Mouse (Mus musculus) ES-Bruce4 (cell line): Measurements from ENCODE around the gene Mapk12. TPM values are rescaled to one million over a fixed set of nuclear protein-coding genes. Genes with fewer than 3 reads are reported as not detected.

Experiments
- H3K27ac ChIP-seq: 2 replicates; pipeline ENCODE4 v1.5.1; 2012; ENCODE audit warnings: low read length, inconsistent platforms; ENCODE audit not compliant: insufficient read depth
- H3K27me3 ChIP-seq: 2 replicates; pipeline ENCODE4 v1.6.1; 2012; ENCODE audit warnings: mild to moderate bottlenecking, low read length, inconsistent platforms; ENCODE audit not compliant: control insufficient read depth, poor library complexity, insufficient read depth, severe bottlenecking
- H3K36me3 ChIP-seq: 2 replicates; pipeline ENCODE4 v1.6.1; 2012; ENCODE audit warnings: inconsistent platforms, mild to moderate bottlenecking, low read length, moderate library complexity; ENCODE audit not compliant: control insufficient read depth, poor library complexity, insufficient read depth, severe bottlenecking
- H3K4me1 ChIP-seq: one replicate; pipeline ENCODE4 v1.8.1; 2011; ENCODE audit warnings: low read length; ENCODE audit not compliant: control insufficient read depth, insufficient read depth
- H3K4me3 ChIP-seq: 2 replicates; pipeline ENCODE4 v1.5.1; 2011; ENCODE audit warnings: low read depth, mild to moderate bottlenecking, low read length
- H3K9ac ChIP-seq: 2 replicates; pipeline ENCODE4 v1.6.1; 2012; ENCODE audit warnings: low read depth, mild to moderate bottlenecking, inconsistent platforms; ENCODE audit not compliant: poor library complexity, severe bottlenecking
- H3K9me3 ChIP-seq: replicated peaks from 2 replicates; pipeline ENCODE4 v1.6.1; 2012; ENCODE audit warnings: mild to moderate bottlenecking, low read length, inconsistent platforms; ENCODE audit not compliant: control insufficient read depth, poor library complexity, insufficient read depth, severe bottlenecking
- CTCF ChIP-seq: IDR thresholded peaks from one replicate; pipeline ENCODE4 v1.8.1; 2011; ENCODE audit warnings: low read depth, low read length
- EP300 ChIP-seq: IDR thresholded peaks from 2 replicates; pipeline ENCODE4 v1.6.1; 2011; ENCODE audit warnings: low read depth, low read length; ENCODE audit not compliant: insufficient read depth
- POLR2A ChIP-seq: IDR thresholded peaks from one replicate; pipeline ENCODE4 v1.8.1; 2011; ENCODE audit warnings: low read length; ENCODE audit not compliant: insufficient read depth
- polyA plus RNA-seq: library from polyadenylated mRNA; stranded (reverse); fragments of >200 nt; gene quantifications from 2 replicates; pipeline ENCODE4 v1.2.4, GENCODE M21; 2011; ENCODE audit warnings: low read depth; ENCODE audit not compliant: missing spikeins, insufficient read depth, insufficient read length

Mapk12 gene
- polyA plus RNA-seq = 33.2 and 38.2 TPM in 2 replicates

DNA sequence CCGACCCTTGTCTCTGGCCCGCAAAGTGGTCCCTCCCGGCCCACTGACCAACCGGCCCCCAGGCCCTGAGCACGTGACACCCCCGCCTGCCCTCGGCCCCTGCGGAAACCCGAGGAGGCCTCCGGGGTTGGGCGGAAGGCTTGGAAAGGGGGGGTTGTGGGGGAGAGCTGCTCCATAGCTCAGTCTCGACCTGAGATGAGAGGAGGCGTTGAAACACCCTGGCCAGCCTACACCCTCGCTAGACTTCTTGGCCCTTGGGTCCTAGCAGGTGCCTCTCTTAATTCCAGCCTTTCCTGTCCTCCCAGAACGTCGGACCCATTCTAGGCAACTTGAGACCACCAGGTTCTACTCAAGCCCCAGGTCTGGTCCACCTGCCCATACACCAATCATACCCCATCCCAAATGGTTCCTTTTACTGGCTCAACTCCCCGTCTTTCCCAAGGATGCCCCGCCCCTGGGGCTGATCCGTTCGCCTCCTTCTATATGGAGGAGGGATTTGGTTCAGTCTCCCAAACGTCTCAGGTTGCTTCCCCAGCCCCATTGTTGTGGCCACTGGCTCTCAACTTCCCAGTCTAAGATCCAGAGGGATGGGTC, at the start of gene Mapk12:
TSS of gene Mapk12 (minus strand) at position 45 of the 594 bp plus-strand sequence.
- no peak for TF ChIP-seq POLR2A
- no peak for TF ChIP-seq CTCF
- no peak for TF ChIP-seq EP300
- peak within 1 kb of the TSS; percentile 81 for H3K9ac ChIP-seq
- H3K4me3 ChIP-seq = peak within 1 kb of the TSS; percentile 71
- no peaks in the 10 kb centered on the region for H3K4me1 ChIP-seq
- H3K27ac ChIP-seq = peak within 1 kb of the TSS; percentile 55; the same call in 1 of the 2 replicates
- no peaks in the 10 kb centered on the region for H3K36me3 ChIP-seq
- no peaks in the 10 kb centered on the region for H3K9me3 ChIP-seq
- no peaks in the 10 kb centered on the region for H3K27me3 ChIP-seq

- Histone ChIP-seq H3K4me3 (no peak overlapping the region), H3K9me3 (no peaks in the 10 kb centered on the region), H3K4me1 (no peaks in the 10 kb centered on the region), H3K27me3 (no peaks in the 10 kb centered on the region), H3K27ac (no peak overlapping the region), H3K9ac (no peak overlapping the region), H3K36me3 (no peaks in the 10 kb centered on the region)
- TF ChIP-seq CTCF = no peak
- TF ChIP-seq EP300 = no peak
- no peak for TF ChIP-seq POLR2A
These were observed 44.4 kb upstream of the Mapk12 start for GRCm38 (mm10) chr15:89184937-89185227.

DNA sequence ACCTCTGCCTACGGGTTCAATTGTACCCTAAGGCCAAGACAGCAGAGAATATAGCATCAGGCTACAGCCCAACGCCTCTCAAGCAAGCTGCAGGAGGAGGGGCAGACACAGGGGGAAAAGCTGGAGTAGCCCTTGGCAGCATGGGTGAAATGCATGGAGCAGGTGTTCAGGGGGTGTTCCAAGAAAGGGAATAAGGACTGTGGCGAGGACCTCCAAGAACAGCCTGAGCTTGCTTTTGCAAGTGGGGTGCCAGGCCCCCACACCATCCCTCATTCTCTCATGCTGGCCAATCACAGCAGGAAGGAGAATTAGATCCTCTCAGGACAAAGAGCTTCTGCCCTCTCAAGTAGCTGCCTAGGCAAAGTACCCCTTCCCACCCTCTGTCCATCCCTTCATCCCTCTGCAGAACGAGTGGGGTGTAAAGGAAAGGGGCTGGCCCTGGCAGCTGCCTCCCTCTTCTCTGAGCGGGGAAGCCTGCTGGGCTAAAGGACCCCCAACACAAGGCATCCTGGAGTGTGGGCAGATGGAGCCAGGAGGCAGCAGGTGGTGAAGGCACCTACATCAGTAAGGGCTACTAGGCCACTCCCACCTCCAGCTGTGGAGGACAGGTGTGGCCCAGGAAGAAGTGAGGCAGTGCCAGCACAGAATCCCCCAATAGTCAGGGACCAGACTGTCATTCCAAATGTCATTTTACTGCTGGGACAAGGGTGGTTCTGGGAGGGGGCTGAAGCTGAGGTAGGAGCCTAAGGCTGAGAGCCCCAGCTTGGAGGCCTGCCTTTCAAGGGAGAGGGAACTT, 43.8 kb upstream of the Mapk12 start:
- Histone ChIP-seq H3K9ac (no peak overlapping the region), H3K36me3 (no peaks in the 10 kb centered on the region), H3K9me3 (no peaks in the 10 kb centered on the region), H3K27ac (no peak overlapping the region), H3K4me1 (no peaks in the 10 kb centered on the region), H3K4me3 (no peak overlapping the region), H3K27me3 (no peaks in the 10 kb centered on the region)
- TF ChIP-seq POLR2A (no peak), EP300 (no peak), CTCF (no peak)

DNA sequence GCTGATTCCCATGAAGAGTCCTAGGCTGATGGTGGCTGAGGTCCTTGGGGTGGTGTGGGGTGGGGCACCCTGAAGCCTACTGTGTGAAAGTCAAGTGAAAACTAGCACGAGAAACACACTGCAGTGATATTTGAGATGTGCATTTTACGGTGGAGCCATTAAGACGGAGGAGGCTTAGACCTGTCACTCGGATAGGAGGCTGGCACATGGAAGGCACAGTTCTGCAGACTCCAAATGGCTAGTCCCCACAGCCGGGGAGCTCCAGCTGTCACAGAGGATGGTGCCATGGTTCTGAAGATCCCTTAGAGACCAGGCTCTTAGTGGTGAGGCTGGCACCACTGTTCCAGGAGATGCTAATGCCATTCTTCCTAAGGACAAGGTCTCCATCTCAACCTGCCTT, 42.3 kb upstream of the Mapk12 start:
- peaks cover 2% of the 10 kb centered on the region for H3K4me1 ChIP-seq

DNA sequence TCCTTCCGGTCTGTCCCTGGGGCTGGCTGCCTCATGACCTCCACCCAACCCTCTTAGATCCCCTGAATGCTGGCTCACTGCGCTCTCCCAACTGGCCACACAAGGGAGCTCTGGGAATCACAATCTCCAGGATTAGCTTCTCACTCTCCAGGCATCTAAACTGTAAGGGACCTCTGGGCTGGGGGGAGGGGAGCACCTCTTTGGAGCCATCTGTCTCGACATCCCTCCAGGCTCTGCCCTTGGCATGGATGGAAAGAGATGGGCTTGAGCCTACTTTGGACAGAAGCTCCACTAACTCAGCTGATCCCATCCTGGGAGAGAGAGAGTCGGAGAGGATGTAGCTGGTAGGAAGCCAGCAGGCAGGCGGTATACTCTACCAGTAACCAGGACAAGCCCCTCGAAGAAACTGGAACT, 41.8 kb upstream of the Mapk12 start:
- peak; percentile 83 for TF ChIP-seq EP300
- TF ChIP-seq CTCF = peak; percentile 2
- no peak for TF ChIP-seq POLR2A
- H3K4me1 ChIP-seq = peaks cover 2% of the 10 kb centered on the region
- no peaks in the 10 kb centered on the region for H3K27me3 ChIP-seq
- peak overlapping the region; percentile 24; the same call in 1 of the 2 replicates for H3K27ac ChIP-seq
- no peak overlapping the region for H3K9ac ChIP-seq
- H3K4me3 ChIP-seq = no peak overlapping the region
- H3K36me3 ChIP-seq = no peaks in the 10 kb centered on the region
- H3K9me3 ChIP-seq = no peaks in the 10 kb centered on the region

More for the DNA sequence above, 42.3 kb upstream of the Mapk12 start:
- Histone ChIP-seq H3K9me3 (no peaks in the 10 kb centered on the region), H3K27me3 (no peaks in the 10 kb centered on the region), H3K36me3 (no peaks in the 10 kb centered on the region), H3K9ac (no peak overlapping the region), H3K4me3 (no peak overlapping the region), H3K27ac (0 out of 2 replicates have a peak overlapping the region, but pooled peaks have one; percentile 24)
- no peak for TF ChIP-seq POLR2A
- TF ChIP-seq CTCF = no peak
- no peak for TF ChIP-seq EP300
